Comparison of ENCODE assay signal across 8 mouse cellular contexts in the genomic region with DNA sequence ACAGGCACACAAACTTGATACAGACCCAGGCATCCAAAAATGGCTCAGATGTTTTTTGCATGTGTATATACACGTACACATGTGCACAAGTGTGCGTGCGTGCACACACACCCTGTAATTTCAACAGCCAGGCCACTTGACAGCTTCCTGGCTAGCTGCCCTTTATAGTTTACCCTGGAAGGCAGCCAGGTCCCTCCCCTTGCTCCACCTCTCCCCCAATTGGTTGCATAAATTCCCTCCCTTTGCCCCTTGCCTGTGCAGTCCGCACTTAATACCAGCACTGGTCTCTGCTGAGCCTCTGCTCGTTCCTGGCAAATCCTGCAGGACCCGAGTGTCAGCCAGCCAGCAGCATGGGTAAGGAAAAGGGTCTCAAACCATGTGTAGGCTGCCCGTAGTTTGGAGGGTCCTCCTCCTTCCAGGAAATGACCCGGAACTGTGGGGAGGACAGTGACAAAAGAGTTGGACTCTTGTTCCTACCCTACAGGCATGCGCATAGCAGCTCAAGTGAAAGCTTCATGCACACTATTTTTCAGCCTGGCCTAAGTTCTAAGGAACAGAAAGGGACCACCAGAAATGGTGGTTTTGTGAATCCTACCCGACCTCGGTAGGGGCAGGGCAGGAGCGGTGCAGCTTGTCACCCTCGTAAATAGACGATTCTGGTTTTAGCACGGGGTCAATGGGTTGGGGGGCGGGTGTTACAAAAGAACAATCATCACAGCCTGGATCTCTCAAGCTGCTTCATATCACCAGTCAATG. TPM values are rescaled to one million over a fixed set of nuclear protein-coding genes. Genes with fewer than 3 reads are reported as not detected.
DNase-seq lines count a peak whose midpoint lies in the region; ATAC-seq lines count a peak whose summit lies in the region.

A gene (plus strand): TSS at position 248 of the 756 bp plus-strand sequence.

- intact Hi-C loops in left cerebral cortex, postnatal 4 days (cut with DNase I): no loop called here

- peak within 1 kb of the TSS; percentile 51 for H3K4me2 ChIP-seq in embryonic facial prominence, embryonic 14.5 days (ENCODE audit: low read depth, low read length)

- peak; percentile 73 to 79 for DNase-seq in adrenal gland, postnatal 4 days (ENCODE audit: low spot score in 2 of 2)
- peak; percentile 90 for DNase-seq in embryonic facial prominence, embryonic 14.5 days (ENCODE audit: low spot score)
- DNase-seq in heart, adult 11 months: peak; percentile 99
- DNase-seq in kidney, adult 18-20 months: peak; percentile 98
- DNase-seq in left cerebral cortex, postnatal 4 days: peak; percentile 75
- peak; percentile 48 for DNase-seq in mesoderm, embryonic 11.5 days (ENCODE audit: low read depth, low spot score)
- peak; percentile 36 for DNase-seq in right cerebral cortex, postnatal 25 days

- no peaks in the 10 kb centered on the region for H3K27me3 ChIP-seq in embryonic facial prominence, embryonic 14.5 days (replicated peaks; ENCODE audit: control insufficient read depth, insufficient read depth, low read length)

- peak within 1 kb of the TSS; percentile 35 for H3K9ac ChIP-seq in embryonic facial prominence, embryonic 14.5 days (ENCODE audit: low read depth, low read length)

- 23% methylated on average over 16 of the region's 16 CpGs for WGBS in embryonic facial prominence, embryonic 14.5 days

- H3K36me3 ChIP-seq in embryonic facial prominence, embryonic 14.5 days (ENCODE audit: control insufficient read depth, insufficient read depth, low read length): no peaks in the 10 kb centered on the region

- peaks cover 8% of the 10 kb centered on the region for H3K4me1 ChIP-seq in embryonic facial prominence, embryonic 14.5 days (ENCODE audit: control insufficient read depth, insufficient read depth, low read length)

- H3K4me3 ChIP-seq in embryonic facial prominence, embryonic 14.5 days (ENCODE audit: low read depth, low read length): peak within 1 kb of the TSS; percentile 25

- peak within 1 kb of the TSS; percentile 77 for H3K27ac ChIP-seq in embryonic facial prominence, embryonic 14.5 days (replicated peaks; ENCODE audit: low read depth, low read length)

- peak; percentile 91 for ATAC-seq in embryonic facial prominence, embryonic 14.5 days (ENCODE audit: low read depth)
- ATAC-seq in inflammation-experienced regulatory T-cells, adult 6 months: no peak

- no peaks in the 10 kb centered on the region for H3K9me3 ChIP-seq in embryonic facial prominence, embryonic 14.5 days (ENCODE audit: control insufficient read depth, low read length)

RNA-seq across cellular contexts. Expression of the gene that starts here (rescaled TPM):
- 10 to 100 TPM; 50.8 to 55.9 TPM for total RNA-seq in adrenal gland, postnatal 4 days (2021)
- polyA plus RNA-seq in embryonic facial prominence, embryonic 14.5 days (2014; fragmentation: Nextera tagmentation; extraction: Ambion mirVana): 38.7 and 41.0 TPM in 2 replicates
- total RNA-seq in left cerebral cortex, postnatal 4 days (2021): 1 to 10 TPM; 3.8 to 4.8 TPM
- 1 to 10 TPM in 2 of 3 experiments, under 1 TPM in 1; 0.36 to 2.2 (median 1.5) TPM for polyA plus RNA-seq in inflammation-experienced regulatory T-cells, adult 6 months (2017; shearing (Covaris generic))

Comparison
In these comparisons a context has a peak if more than half of its experiments do, and no peak if none do; other contexts are left out.
1. RNA of the gene that starts here (total RNA-seq): 50.8 to 55.9 TPM in adrenal gland, postnatal 4 days; 3.8 to 4.8 TPM in left cerebral cortex, postnatal 4 days; every median in the first group is over 4 times any median in the second.
2. RNA of the gene that starts here (polyA plus RNA-seq): 38.7 to 41.0 TPM in embryonic facial prominence, embryonic 14.5 days; 0.36 to 2.2 TPM in inflammation-experienced regulatory T-cells, adult 6 months; every median in the first group is over 10 times any median in the second.
3. DNase-seq: peak in every context shown above with its lines; median percentile 99 in heart, adult 11 months; 98 in kidney, adult 18-20 months; 90 in embryonic facial prominence, embryonic 14.5 days; 76 in adrenal gland, postnatal 4 days; 75 in left cerebral cortex, postnatal 4 days; 48 in mesoderm, embryonic 11.5 days; 36 in right cerebral cortex, postnatal 25 days.